Mouse (Mus musculus) monocyte, adult 2 months (primary cell): ENCODE measurements around the gene Synj2.

Experiments
- DNase-seq, 2 experiments: peaks; one replicate each; pipeline ENCODE4 v3.0.0; 2022; ENCODE audit warnings: low spot score in 2 of 2, low read depth in 1 of 2

The Synj2 gene

DNA sequence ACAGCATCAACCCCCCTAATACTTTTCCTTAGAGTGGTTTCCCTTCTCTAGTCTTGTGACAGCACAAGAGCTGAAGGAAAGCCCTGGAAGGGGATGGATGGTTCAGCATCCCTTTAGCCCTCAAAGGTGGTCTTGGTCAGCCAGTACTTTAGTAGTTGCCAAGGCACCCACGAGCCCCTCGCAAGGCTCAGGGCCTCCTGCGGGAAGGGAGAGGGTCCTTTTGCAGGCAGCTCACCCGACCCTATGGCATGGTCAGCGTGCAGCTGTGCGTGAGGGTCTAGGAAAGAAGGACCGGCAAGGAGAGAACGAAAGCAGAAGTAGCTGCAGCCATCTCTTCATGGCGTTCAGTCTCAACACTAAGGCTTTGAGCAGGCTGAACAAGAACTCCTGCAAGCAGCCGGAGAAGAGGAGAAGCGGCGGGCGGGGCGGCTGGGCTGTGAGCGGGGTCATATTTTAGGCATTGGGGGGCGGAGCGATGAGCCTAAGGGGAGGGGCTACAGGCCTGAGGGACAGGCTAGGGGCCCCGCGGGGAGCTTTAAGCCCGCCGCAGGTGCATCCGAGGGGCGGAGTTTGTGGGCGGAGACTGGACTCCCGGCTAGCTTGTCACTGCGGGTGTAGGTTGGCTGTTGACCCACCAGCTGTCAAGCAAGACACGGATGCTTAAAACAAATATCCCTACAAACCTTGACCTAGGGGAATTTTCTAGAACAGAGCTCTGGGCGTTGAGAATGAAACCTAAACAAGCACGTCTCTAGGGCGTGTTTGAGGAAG, 6.3 kb upstream of the Synj2 start:
- peak; percentile 29 to 39 for DNase-seq

DNA sequence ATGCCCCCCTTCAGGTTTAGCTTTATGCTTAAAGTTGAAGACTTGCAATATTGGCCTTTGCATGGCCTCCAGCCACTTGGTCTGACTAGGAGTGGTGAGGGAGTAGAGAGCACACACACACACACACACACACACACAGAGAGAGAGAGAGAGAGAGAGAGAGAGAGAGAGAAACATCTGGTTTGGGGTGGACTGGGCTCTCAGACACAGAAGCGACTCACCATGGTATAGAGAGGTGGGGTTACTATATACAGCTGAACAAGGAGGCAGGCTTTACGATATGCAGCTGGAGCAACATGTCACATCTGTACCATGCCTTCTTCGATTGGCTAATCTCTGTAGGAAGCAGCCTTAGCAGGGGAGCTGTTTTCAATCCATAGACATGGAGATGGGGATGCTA, 5.4 kb upstream of the Synj2 start:
- DNase-seq, result no peak

DNA sequence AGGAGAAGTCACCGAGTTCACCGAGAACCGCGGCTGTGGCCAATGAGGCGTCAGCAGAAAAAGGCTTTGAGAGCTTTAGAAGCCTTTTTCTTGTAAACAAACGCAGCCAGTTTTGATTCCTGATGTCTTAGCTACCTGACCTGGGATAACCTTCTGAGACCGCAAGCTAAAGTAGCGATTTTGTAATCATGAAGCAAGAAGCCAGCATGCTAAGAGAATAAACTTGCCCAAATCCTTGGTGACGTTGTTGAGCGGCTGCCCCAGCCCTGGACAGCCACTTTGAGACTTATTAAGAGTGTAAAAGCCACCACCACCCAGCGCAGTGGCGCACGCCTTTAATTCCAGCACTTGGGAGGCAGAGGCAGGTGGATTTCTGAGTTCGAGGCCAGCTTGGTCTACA, 4.8 kb upstream of the Synj2 start:
- no peak for DNase-seq

DNA sequence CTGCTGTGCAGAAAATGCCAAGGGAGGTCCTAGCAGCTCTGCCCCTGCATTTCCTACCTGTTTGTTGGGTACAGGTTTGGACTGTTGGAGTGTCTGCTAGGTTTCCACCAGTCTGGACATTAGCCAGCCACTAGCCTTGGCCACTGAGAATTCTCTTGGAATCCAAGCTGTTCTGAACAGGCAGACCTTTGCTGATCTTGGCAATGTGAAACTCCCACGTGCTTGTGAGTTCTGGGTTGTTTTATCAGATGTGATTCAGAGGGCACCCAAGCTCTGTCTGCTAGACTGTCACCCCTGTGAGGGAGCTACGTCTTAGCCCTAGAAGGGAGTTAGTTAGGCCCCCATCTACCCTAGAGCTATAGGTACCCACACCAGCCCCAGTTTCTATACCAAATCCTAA, 3.6 kb upstream of the Synj2 start:
- DNase-seq, result no peak

DNA sequence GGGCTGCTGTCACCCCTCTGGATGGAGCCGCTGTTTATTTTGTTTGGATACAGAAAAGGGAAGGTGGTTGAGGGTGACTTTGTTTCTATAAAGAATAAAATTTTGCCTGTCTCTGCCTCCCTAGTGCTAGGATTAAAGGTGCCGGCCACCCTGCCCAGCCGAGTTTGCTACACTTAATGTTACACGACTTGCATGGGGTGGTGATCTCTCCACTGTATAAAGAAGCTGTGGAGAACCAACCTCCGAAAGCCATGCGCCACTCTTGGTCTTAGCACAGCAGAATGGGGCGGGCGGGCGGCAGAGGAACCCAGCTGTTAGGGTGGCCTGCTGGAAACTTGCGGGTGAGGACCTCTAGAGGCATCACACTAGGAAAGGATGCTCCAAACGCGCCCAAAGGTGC, 1.2 kb upstream of the Synj2 start:
- no peak for DNase-seq

DNA sequence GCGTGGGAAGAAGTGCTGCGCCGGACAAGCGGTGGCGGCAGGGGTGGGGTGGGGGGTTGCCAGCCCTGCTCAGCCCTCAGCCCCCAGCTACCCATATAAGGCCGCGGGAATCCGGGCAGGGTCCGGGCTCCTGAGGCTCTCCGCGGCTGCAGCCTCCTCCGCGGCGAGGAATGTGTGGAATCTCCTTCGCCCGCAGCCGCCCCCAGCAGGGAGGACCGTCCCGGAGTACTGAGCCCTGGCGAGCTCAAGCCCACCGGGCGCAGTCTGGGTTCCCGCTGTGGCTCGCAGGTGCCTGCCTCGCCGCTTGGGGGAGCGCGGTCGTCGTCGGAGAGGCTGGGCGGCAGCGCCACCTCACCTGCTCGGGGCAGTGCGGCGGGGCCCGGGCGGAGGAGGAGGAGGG, 288 bp upstream of the Synj2 start:
- DNase-seq, result peak in 1 of 2 experiments; percentile 41

DNA sequence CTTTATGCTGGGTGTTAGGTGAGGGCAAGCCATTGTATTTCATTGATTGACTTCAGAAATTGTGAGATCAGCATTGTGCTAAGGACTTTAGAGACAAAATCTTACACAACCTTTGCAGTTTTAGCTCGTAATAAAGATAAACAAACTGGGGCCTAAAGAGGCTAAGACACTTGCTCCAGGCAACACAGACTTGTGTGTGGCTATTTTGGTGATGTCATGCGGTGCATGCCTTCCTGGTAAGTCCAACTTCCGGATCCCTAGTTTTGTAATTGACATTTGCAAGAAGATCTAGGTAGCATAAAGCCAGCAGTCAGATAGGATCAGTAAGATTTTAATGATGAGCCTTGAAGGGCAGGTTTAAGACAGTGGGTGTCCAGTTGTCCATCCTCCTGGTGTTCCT, 1.1 kb downstream of the Synj2 start:
- no peak for DNase-seq

DNA sequence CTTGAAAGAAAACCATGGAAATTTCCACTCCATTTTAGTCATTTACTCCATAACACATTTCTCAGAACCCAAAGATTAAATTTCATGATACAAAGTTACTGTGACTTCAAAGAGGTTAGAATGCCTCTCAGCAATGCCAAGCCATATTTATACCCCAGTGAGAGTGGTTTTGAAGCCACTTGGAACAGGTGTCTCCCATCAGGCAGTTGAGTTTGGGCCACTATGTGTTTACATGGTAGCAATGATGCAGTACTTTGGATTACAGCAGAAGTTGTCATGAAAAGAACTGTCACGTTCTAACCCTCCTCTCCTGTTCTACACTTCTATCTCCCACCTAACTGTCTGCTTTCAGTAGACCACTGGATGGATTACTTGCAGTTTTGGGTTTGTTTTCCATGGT, 2.0 kb downstream of the Synj2 start:
- DNase-seq, result no peak

DNA sequence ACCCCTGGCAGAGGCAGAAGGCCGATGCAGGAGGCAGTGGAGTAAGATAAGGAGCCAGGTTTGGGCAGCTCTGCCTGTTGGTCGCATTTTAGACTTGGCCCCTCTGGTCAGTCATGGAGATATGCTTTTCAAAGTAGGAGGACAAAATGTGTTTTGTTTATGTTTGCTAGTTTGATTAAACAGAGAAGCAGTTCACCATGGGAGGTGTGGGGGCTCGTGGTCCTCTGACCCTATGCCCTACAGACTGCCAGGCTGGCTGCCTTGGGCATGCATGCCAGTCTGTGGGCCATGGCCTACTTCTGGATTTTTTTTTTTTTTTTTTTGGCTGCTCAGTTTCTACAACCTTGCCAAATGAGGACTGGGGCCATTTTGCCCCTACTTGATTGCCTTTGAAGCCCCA, 6.0 kb downstream of the Synj2 start:
- no peak for DNase-seq

DNA sequence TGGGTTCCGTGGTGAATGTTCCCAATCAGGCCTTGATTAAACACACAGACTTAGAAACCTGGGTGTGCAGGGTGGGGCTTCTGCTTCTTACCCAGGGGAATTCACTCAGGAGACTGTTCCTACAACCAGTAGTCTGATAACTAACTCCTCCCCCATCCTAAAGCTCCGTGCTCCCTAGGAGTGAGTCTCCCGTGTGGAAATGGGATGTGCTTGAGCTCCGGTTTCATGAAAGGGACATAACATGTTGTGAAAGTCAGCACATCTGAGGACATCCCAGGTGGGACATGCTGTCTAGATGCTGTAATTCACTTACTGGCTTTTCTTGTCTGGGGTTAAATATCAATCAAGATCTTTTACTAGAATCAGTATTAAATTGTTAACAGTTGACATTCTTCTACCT, 11.4 kb downstream of the Synj2 start:
- DNase-seq, result no peak

DNA sequence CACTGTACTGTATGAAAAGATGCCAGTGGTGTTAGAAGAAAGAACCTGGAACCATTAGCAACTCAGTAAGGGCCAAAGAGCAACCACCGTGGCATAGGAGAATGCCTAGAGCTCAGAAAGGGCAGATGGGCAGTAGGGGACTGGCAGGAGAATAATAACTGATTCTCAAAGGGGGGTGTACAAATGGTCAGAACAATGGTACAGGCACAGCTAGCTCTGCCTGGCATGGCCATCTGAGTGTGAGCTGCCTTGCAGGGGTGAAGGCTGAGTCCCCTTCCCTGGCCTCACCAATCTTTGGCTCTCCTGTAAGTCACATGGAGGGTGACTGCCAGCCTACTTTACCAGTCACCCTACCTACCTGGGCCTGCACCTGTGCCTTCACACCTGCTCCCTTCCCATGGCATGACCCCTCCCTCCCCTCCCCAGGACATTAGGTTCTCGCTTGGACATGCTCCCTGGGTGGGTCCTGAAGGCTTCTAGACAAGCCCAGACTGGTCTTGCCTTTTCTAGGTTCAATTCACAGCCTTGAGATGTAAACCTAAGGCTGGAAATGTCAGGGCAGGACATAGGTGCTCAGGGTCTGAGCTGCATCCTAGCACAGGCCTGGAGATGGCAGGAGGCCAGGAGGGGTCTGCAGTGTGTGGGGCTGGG, 15.4 kb downstream of the Synj2 start:
- DNase-seq, result no peak

DNA sequence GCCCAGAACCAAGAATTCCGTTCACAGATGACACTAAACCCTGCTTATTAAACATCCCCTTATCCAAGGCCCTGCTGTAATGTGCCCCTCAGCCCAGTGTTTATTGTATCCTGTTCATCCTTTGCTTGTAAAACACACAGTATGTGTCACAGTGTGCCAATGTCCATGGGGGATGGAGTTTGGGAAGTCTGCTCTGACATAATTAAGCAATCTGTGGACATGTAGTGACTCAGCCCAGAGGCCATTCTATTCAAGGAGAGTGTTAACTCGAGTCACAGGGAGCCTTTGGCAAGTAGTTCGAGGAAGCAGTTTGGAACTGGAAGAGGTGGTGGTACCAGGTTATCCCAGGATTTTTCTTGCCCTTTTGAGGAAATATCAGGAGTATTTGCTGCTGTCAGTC, 16.0 kb downstream of the Synj2 start:
- DNase-seq, result no peak

DNA sequence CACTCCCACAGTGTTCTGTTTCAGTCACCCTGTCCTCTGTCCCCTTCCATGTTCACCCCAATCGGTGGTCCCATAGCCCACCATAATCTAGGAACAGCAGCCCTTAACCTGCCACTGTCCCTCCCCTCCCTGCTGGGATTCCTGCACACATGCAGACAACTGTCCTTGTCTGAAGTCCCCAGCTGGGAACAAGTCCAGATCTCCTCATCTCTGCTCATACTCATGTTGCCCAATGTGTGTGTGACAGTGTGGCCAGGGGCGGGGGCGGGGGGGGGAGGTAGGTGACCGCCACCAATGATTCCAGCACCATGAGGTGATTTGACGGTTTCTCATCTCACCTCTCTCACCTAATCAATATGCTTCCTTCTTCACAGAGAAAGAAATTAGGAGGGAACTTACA, 17.1 kb downstream of the Synj2 start:
- DNase-seq, result no peak

DNA sequence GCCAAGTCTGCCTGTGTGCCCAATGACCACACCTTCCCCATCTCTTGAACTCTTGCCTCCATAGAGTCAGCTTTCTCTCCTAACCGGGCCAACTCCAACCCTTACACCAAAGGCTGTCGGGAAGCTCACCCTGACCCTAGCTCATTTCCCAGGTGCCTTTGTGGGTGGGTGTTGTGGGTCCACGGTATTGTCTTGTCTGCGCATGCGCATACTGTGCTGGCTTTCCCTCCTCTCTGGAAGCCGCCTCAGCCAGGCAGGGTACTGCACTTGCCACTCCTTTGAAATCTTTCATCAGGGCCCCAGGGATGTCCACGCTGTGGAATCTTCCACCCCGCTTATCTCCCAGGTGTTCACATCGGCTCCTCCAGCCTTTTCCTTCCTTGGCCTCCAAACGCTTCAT, 17.6 kb downstream of the Synj2 start:
- no peak for DNase-seq

DNA sequence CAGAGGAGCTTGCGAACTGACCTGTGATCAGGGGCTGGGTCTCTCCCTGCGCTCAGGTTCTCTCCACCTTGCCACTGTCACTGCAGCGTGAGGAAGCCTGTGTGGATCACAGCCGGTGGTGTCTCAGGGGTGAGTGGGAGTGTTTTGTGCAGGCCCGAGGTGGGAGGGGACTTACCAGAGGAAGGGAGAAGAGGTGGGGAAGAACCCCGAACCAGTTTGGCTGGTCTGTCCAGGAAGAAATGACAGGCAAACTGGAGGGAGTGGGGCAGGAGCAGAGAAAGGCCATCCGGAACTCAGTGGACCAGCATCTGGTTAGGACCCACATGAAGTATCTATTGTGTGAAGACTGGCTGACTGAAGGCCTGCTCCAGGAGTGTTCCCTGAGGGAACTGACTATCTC, 18.0 kb downstream of the Synj2 start:
- DNase-seq, result no peak

DNA sequence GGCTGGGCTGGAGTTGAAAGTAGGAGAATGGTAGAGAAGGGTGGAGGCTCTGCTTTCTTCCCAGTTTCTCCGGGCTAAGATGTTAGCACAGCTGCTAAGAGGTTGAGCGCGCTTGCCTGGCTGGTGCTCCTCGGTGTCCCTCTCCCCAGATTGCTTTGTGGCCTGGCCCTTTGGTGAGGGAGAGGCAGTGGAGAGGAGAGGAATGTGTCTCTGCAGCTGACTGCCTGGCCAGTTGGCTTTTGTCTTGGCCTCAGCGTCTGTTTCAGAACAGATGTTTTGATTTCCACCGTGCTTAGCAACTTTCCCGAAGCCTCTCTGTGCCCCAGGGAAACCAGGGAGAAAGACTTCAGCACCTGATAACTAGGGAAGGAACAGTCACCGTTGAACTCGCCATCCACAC, 18.7 kb downstream of the Synj2 start:
- no peak for DNase-seq

DNA sequence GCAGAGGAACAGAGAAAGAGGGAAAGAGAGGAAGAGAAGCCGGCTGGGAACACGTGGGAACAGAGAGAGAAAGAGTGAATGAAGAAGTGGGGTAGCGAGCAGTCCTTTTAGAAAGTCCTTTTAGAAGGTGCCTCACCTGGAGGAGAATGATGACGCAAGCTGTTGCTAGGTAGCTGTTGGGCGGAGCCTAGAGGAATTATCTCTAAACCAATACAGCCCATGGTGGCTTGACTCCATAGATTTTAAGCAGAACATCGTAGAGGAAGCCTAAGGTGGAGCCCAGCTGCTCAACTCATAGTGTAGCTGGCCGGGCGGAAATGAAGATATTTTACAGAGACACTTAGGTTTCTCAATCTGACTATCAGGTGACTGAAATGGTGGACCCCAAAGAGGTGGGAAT, 22.7 kb downstream of the Synj2 start:
- no peak for DNase-seq

DNA sequence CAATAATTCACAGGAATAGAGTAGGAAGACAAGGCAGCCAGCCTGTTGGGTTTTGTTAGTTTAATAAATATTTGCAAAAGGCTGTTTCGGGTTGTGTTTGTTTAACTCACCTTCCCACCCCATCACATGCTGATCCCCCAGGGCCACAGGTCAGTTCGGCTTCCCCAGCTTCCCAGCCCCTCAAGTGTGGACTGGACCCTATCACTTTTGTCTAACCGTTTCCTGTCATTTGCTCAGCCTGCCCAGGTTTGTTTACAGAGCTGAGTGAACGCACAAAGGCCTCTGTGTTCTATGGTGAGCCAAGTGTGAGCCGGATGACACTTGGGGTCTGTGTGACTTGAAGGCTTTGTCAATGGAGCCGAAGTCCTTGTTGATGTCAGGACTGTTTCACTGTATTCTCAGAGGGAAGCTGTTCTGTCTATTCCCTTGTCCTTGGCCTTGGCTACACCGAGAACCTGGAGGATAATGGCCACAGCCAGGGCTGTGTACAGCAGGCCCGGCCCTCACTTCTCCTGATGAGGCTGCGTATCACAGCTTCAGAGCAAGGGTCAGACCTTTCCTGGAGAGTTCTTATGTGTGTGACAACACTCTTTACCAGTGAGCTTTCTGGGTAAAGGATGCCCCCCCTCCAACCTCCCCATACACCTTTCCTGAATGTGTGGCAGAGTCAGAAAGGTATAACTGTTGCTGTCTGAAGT, 24.2 kb downstream of the Synj2 start:
- no peak for DNase-seq

DNA sequence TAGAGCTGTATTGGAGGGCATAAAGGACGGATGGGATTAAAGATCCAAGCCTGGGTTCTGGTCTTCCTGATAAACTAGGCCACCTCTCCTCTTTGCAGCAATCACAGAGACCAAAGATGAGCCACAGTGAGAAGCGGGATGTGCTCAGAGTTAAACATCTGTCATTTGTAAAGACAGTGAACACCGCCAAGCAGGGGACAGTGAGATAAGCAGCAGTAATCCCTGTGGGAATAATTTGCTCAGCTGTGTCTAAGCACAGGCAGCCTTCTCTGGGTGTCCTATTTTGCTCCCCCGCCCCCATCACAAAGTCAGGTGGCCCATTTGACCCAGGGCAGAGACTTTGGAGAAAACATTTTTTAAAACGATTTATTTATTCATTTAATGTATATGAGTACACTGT, 25.6 kb downstream of the Synj2 start:
- no peak for DNase-seq

DNA sequence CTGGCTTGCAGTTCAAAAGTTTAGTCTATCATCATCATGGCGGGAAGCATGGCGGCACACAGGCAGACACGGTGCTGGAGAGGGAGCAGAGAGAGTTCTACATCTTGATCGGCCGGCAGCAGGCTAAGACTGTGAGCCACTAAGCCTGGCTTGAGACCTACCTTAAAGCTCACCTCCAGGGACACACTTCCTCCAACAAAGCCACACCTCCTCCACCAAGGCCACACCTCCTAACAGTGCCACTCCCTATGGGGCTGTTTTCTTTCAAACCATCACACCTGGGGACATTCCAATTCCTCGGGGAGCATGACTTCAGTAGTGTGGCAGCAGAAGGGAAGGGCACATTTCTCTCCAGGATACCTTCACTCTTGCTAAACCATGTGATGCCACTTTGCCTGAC, 27.5 kb downstream of the Synj2 start:
- no peak for DNase-seq

DNA sequence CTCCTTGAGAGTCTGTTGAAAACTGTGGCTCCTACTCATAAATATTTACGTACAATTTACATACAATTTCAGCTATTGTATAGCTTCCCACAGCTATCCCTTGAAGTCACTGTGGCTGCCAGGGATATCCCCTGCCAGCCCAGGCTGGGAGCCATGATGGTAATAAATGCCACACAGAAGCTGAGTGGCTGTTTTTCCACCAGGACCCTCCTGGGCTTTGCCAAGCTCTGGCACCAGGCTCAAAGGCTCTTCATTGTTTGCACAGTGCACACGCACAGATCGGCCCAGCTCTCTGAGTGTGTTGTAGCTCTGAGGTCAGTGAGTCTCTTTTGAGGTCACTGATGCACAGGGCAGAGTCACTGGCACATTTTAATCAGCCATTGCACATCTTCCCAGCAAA, 28.2 kb downstream of the Synj2 start:
- DNase-seq, result no peak

DNA sequence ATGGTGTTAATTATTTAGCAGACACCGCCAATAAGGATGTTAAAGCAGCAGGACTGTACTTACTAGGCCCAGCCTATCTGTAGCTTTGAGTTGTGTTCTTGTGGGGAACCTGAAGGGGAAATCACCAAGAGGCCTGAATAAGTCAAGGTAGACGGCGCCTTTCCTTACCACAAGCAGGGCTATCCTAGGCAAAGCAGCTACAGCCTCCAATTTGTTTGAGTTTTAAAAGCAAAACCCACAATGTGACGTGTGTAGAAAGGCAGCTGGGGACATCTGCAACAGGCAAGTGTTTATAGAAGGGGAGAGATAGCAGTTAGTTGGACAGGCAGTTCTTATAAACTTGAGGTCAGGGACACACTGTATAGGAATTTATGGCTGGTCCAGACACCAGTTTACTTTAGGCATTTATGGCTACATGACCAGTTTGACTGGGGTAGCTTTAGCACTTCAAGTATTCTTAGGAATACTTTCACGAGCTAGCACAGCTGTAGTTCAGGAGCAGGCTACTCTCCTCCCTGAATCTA, 29.3 kb downstream of the Synj2 start:
- DNase-seq, result no peak
